Mouse (Mus musculus): ENCODE data around the gene Arhgef28. TPM values are rescaled to one million over a fixed set of nuclear protein-coding genes. Genes with fewer than 3 reads are reported as not detected.

Arhgef28 gene
- polyA plus RNA-seq, 1 experiment from 2014 or later: 33.0 TPM

DNA sequence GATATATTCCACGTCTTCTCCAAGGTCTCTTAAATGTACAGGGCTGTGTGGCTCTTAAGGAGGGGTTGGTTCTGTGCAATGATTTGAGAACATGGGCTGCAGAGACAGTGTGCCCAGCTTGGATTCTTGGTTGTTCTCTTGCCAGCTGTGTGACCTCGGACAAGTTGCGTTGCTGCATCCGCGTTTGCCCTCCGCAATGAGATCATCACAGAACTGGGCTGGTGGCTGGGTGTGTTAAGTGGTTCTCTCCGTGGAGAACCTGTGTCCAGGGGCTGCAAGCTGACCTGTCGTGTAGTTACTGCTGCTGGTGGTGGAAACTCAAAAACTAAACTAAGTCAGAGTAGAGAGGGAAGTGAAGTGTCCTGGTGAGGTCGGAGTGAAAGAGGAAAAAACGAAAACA, 279.9 kb downstream of the Arhgef28 start:
- no peak for ATAC-seq
- H3K27ac ChIP-seq (ENCODE audit: low read depth, low read length): no peak overlapping the region
- no peaks in the 10 kb centered on the region for H3K27me3 ChIP-seq (replicated peaks; ENCODE audit: control insufficient read depth, insufficient read depth, low read length)
- H3K4me1 ChIP-seq (ENCODE audit: control insufficient read depth, insufficient read depth, low read depth, low read length): peaks cover 2% of the 10 kb centered on the region; the same call in 1 of the 2 replicates
- H3K4me3 ChIP-seq (ENCODE audit: low read length): no peak overlapping the region
- WGBS: 94% methylated on average over 10 of the region's 10 CpGs
- no peak overlapping the region for H3K9ac ChIP-seq (ENCODE audit: low read depth, low read length)
- H3K36me3 ChIP-seq (ENCODE audit: control insufficient read depth, insufficient read depth, low read length): no peaks in the 10 kb centered on the region
- H3K4me2 ChIP-seq (ENCODE audit: low read length): no peak overlapping the region
- no peaks in the 10 kb centered on the region for H3K9me3 ChIP-seq (ENCODE audit: control insufficient read depth, low read length)

DNA sequence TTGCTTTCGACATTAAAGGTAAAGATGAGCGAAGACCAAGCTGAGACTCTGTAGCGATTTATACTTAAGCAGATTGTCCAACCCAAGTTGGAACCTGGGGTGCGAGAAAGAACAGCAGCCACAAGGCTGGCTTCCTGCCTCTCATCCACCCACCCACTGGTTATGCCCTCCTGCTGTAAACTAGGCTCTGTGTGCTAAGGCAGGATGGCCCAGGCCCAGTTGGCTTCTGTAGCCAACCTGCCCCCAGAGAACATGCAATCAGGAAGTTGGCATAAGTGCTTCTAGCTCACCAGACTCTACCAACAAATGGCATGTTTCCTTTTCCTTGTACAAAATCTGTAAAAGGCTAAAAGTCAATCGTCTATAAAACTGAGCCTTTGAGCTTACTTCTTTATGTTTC, 283.2 kb downstream of the Arhgef28 start:
- Histone ChIP-seq H3K9me3 (ENCODE audit: control insufficient read depth, low read length) (no peaks in the 10 kb centered on the region), H3K4me3 (ENCODE audit: low read length) (no peak overlapping the region), H3K4me2 (ENCODE audit: low read length) (no peak overlapping the region), H3K4me1 (ENCODE audit: control insufficient read depth, insufficient read depth, low read depth, low read length) (peaks cover 2% of the 10 kb centered on the region; the same call in 1 of the 2 replicates), H3K27me3 (replicated peaks; ENCODE audit: control insufficient read depth, insufficient read depth, low read length) (no peaks in the 10 kb centered on the region), H3K36me3 (ENCODE audit: control insufficient read depth, insufficient read depth, low read length) (no peaks in the 10 kb centered on the region), H3K9ac (ENCODE audit: low read depth, low read length) (no peak overlapping the region), H3K27ac (ENCODE audit: low read depth, low read length) (no peak overlapping the region)
- 88% methylated on average over 5 of the region's 5 CpGs for WGBS
- ATAC-seq: no peak

DNA sequence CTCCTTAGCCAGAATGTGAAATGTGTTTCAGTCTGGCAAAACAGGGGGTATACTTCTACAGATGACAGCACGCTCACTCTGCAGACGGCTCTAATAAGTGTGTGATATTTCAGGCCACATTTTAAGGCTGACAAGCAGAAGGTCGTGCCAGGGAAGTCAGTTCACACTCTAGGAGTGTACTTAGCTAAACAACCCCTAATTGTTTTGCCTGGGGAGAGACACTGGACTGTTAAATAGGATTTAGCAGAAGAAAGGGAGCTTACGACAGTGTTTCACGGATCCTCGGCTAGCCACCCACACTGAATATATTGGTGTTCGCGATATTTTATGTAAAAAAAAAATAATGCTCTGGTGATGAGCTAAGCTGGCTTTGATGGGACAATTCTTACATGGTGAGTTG, 286.6 kb downstream of the Arhgef28 start:
- H3K4me3 ChIP-seq (ENCODE audit: low read length): no peak overlapping the region
- ATAC-seq: peak; percentile 50; the same call in 1 of the 2 replicates
- no peak overlapping the region for H3K4me2 ChIP-seq (ENCODE audit: low read length)
- H3K27ac ChIP-seq (ENCODE audit: low read depth, low read length): no peak overlapping the region
- H3K9ac ChIP-seq (ENCODE audit: low read depth, low read length): no peak overlapping the region
- H3K4me1 ChIP-seq (ENCODE audit: control insufficient read depth, insufficient read depth, low read depth, low read length): no peaks in the 10 kb centered on the region
- 31% methylated on average over 8 of the region's 8 CpGs for WGBS
- H3K27me3 ChIP-seq (replicated peaks; ENCODE audit: control insufficient read depth, insufficient read depth, low read length): no peaks in the 10 kb centered on the region
- no peaks in the 10 kb centered on the region for H3K36me3 ChIP-seq (ENCODE audit: control insufficient read depth, insufficient read depth, low read length)
- H3K9me3 ChIP-seq (ENCODE audit: control insufficient read depth, low read length): no peaks in the 10 kb centered on the region

- WGBS: 48% methylated on average over 12 of the region's 12 CpGs
- H3K27ac ChIP-seq (ENCODE audit: low read depth, low read length): peak overlapping the region; percentile 30; the same call in 1 of the 2 replicates
These were observed 287.9 kb downstream of the Arhgef28 start for GRCm38 (mm10) chr13:97918117-97918900.

GRCm38 (mm10) chr13:97911013-97911412, 295.2 kb downstream of the Arhgef28 start:
- Histone ChIP-seq H3K27ac (ENCODE audit: low read depth, low read length) (peak overlapping the region; percentile 0; the same call in 1 of the 2 replicates), H3K9ac (ENCODE audit: low read depth, low read length) (no peak overlapping the region), H3K36me3 (ENCODE audit: control insufficient read depth, insufficient read depth, low read length) (no peaks in the 10 kb centered on the region), H3K4me2 (ENCODE audit: low read length) (peak overlapping the region; percentile 38), H3K4me3 (ENCODE audit: low read length) (no peak overlapping the region), H3K4me1 (ENCODE audit: control insufficient read depth, insufficient read depth, low read depth, low read length) (peaks cover 6% of the 10 kb centered on the region), H3K27me3 (replicated peaks; ENCODE audit: control insufficient read depth, insufficient read depth, low read length) (no peaks in the 10 kb centered on the region), H3K9me3 (ENCODE audit: control insufficient read depth, low read length) (no peaks in the 10 kb centered on the region)
- peak; percentile 87 for ATAC-seq
- WGBS: 3% methylated on average over 10 of the region's 10 CpGs

More at GRCm38 (mm10) chr13:97918117-97918900, 287.9 kb downstream of the Arhgef28 start:
- Histone ChIP-seq H3K4me2 (ENCODE audit: low read length) (no peak overlapping the region), H3K27me3 (replicated peaks; ENCODE audit: control insufficient read depth, insufficient read depth, low read length) (no peaks in the 10 kb centered on the region), H3K9ac (ENCODE audit: low read depth, low read length) (no peak overlapping the region), H3K4me1 (ENCODE audit: control insufficient read depth, insufficient read depth, low read depth, low read length) (no peaks in the 10 kb centered on the region), H3K4me3 (ENCODE audit: low read length) (no peak overlapping the region), H3K36me3 (ENCODE audit: control insufficient read depth, insufficient read depth, low read length) (no peaks in the 10 kb centered on the region), H3K9me3 (ENCODE audit: control insufficient read depth, low read length) (no peaks in the 10 kb centered on the region)
- no peak for ATAC-seq

- no peak overlapping the region for H3K9ac ChIP-seq (ENCODE audit: low read depth, low read length)
- ATAC-seq: no peak
- H3K4me2 ChIP-seq (ENCODE audit: low read length): no peak overlapping the region
- no peaks in the 10 kb centered on the region for H3K36me3 ChIP-seq (ENCODE audit: control insufficient read depth, insufficient read depth, low read length)
- no peak overlapping the region for H3K4me3 ChIP-seq (ENCODE audit: low read length)
- H3K9me3 ChIP-seq (ENCODE audit: control insufficient read depth, low read length): no peaks in the 10 kb centered on the region
- no peak overlapping the region for H3K27ac ChIP-seq (ENCODE audit: low read depth, low read length)
- 90% methylated on average over 8 of the region's 8 CpGs for WGBS
- H3K4me1 ChIP-seq (ENCODE audit: control insufficient read depth, insufficient read depth, low read depth, low read length): peaks cover 17% of the 10 kb centered on the region
- H3K27me3 ChIP-seq (replicated peaks; ENCODE audit: control insufficient read depth, insufficient read depth, low read length): no peaks in the 10 kb centered on the region
These were observed 303.4 kb downstream of the Arhgef28 start for GRCm38 (mm10) chr13:97902821-97903220.

DNA sequence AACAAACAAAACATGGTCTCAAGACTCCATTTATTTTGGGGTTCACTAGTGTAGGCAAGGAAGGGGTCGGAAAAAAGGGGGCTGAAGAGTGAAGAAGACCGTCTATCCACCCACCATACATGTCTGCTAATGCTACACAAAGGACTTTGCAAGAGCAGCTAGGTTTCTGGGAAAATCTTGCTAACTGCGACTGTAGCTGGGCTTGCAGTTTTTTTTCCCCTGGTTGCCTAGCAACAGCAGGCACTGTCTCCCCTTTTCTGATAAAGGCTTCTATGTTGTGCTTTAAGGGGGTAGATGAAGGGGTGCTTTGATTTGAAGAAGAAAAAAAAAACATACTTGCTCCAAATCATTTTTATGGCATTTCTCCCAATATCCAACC, 305.9 kb downstream of the Arhgef28 start:
- H3K4me3 ChIP-seq (ENCODE audit: low read length): no peak overlapping the region
- no peak overlapping the region for H3K4me2 ChIP-seq (ENCODE audit: low read length)
- H3K9me3 ChIP-seq (ENCODE audit: control insufficient read depth, low read length): no peaks in the 10 kb centered on the region
- ATAC-seq: peak; percentile 85
- H3K4me1 ChIP-seq (ENCODE audit: control insufficient read depth, insufficient read depth, low read depth, low read length): peaks cover 14% of the 10 kb centered on the region
- H3K36me3 ChIP-seq (ENCODE audit: control insufficient read depth, insufficient read depth, low read length): no peaks in the 10 kb centered on the region
- 21% methylated on average over 3 of the region's 3 CpGs for WGBS
- no peak overlapping the region for H3K9ac ChIP-seq (ENCODE audit: low read depth, low read length)
- H3K27me3 ChIP-seq (replicated peaks; ENCODE audit: control insufficient read depth, insufficient read depth, low read length): no peaks in the 10 kb centered on the region
- H3K27ac ChIP-seq (ENCODE audit: low read depth, low read length): peak overlapping the region; percentile 74

- Histone ChIP-seq H3K9me3 (ENCODE audit: control insufficient read depth, low read length) (no peaks in the 10 kb centered on the region), H3K27ac (ENCODE audit: low read depth, low read length) (peak overlapping the region; percentile 74), H3K4me1 (ENCODE audit: control insufficient read depth, insufficient read depth, low read depth, low read length) (peaks cover 14% of the 10 kb centered on the region), H3K9ac (ENCODE audit: low read depth, low read length) (no peak overlapping the region), H3K36me3 (ENCODE audit: control insufficient read depth, insufficient read depth, low read length) (no peaks in the 10 kb centered on the region), H3K27me3 (replicated peaks; ENCODE audit: control insufficient read depth, insufficient read depth, low read length) (no peaks in the 10 kb centered on the region), H3K4me2 (ENCODE audit: low read length) (peak overlapping the region; percentile 14), H3K4me3 (ENCODE audit: low read length) (no peak overlapping the region)
- WGBS: 30% methylated on average over 14 of the region's 14 CpGs
- ATAC-seq: peak; percentile 70
These were observed 306.4 kb downstream of the Arhgef28 start for GRCm38 (mm10) chr13:97899604-97900379.

GRCm38 (mm10) chr13:97898590-97898989, 307.6 kb downstream of the Arhgef28 start:
- 62% methylated on average over 2 of the region's 2 CpGs for WGBS
- Histone ChIP-seq H3K9me3 (ENCODE audit: control insufficient read depth, low read length) (no peaks in the 10 kb centered on the region), H3K4me3 (ENCODE audit: low read length) (no peak overlapping the region), H3K4me1 (ENCODE audit: control insufficient read depth, insufficient read depth, low read depth, low read length) (peaks cover 15% of the 10 kb centered on the region), H3K9ac (ENCODE audit: low read depth, low read length) (no peak overlapping the region), H3K27ac (ENCODE audit: low read depth, low read length) (no peak overlapping the region), H3K27me3 (replicated peaks; ENCODE audit: control insufficient read depth, insufficient read depth, low read length) (no peaks in the 10 kb centered on the region), H3K36me3 (ENCODE audit: control insufficient read depth, insufficient read depth, low read length) (no peaks in the 10 kb centered on the region), H3K4me2 (ENCODE audit: low read length) (no peak overlapping the region)
- ATAC-seq: no peak

Measured in hindbrain, embryonic 16.5 days (tissue).